Mouse (Mus musculus) CH12.LX (cell line): Measurements from ENCODE around the gene Trabd2b. TPM values are rescaled to one million over a fixed set of nuclear protein-coding genes. Genes with fewer than 3 reads are reported as not detected.

Experiments
- DNase-seq: peaks from one replicate; pipeline ENCODE4 v3.0.0-alpha.2; 2013; ENCODE audit errors: extremely low read depth
- H3K27ac ChIP-seq: 2 replicates; pipeline ENCODE4 v1.5.1; 2012; ENCODE audit warnings: low read depth, mild to moderate bottlenecking, control low read depth, moderate library complexity; ENCODE audit not compliant: insufficient read depth
- H3K27me3 ChIP-seq: replicated peaks from 2 replicates; pipeline ENCODE3; 2012; ENCODE audit warnings: inconsistent platforms
- H3K36me3 ChIP-seq, 2 experiments: replicated peaks in 1 of 2; 2 replicates each; pipeline versions ENCODE3 to v1.6.1; 2012; ENCODE audit warnings: inconsistent platforms in 1 of 2, low read length in 1 of 2, mild to moderate bottlenecking in 1 of 2, mixed read lengths in 1 of 2, moderate library complexity in 1 of 2; ENCODE audit not compliant: control insufficient read depth in 1 of 2, insufficient read depth in 1 of 2
- H3K4me1 ChIP-seq, 2 experiments: 2 replicates each; pipeline ENCODE4 v1.6.1; 2012; ENCODE audit warnings: inconsistent platforms in 1 of 2, moderate library complexity in 1 of 2; ENCODE audit not compliant: insufficient read depth in 2 of 2, control insufficient read depth in 1 of 2
- H3K4me2 ChIP-seq: 2 replicates; pipeline ENCODE4 v1.6.1; 2012; ENCODE audit warnings: low read depth, mild to moderate bottlenecking, control low read depth; ENCODE audit not compliant: poor library complexity, insufficient read depth, severe bottlenecking
- H3K4me3 ChIP-seq, 3 experiments: fragments of 150-350 bp in 1 of 3; sonication (generic) in 1 of 3; replicated peaks in 1 of 3; 2 replicates each; pipeline versions ENCODE3 to v1.5.1; 2011 to 2012; ENCODE audit warnings: low read depth in 2 of 3, low read length in 2 of 3, mild to moderate bottlenecking in 2 of 3, moderate library complexity in 2 of 3, control low read depth in 1 of 3, improper control_type of control experiment in 1 of 3, inconsistent platforms in 1 of 3, mixed read lengths in 1 of 3; ENCODE audit not compliant: poor library complexity in 1 of 3
- H3K79me2 ChIP-seq: replicated peaks from 2 replicates; pipeline ENCODE4 v1.6.1; 2012; ENCODE audit warnings: mild to moderate bottlenecking, moderate library complexity; ENCODE audit not compliant: control insufficient read depth, poor library complexity, insufficient read depth, severe bottlenecking; ENCODE audit errors: extremely low read depth
- H3K9ac ChIP-seq: 2 replicates; pipeline ENCODE4 v1.6.1; 2012; ENCODE audit warnings: low read depth, mild to moderate bottlenecking, control low read depth, moderate library complexity; ENCODE audit not compliant: insufficient read depth
- H3K9me3 ChIP-seq: replicated peaks from 2 replicates; pipeline ENCODE3; 2012; ENCODE audit warnings: low read length, inconsistent platforms, mixed read lengths
- CHD1 ChIP-seq: IDR thresholded peaks from 2 replicates; pipeline ENCODE4 v1.6.1; 2012; ENCODE audit warnings: low read depth, low read length, improper control_type of control experiment, inconsistent platforms
- CHD2 ChIP-seq: IDR thresholded peaks from 2 replicates; pipeline ENCODE4 v1.6.1; 2011; ENCODE audit warnings: low read length, improper control_type of control experiment
- CTCF ChIP-seq, 2 experiments: IDR thresholded peaks in 1 of 2; conservative IDR thresholded peaks in 1 of 2; 2 replicates each; pipeline ENCODE4 v1.5.1; 2011 to 2012; ENCODE audit warnings: low read depth in 2 of 2, low read length in 2 of 2, improper control_type of control experiment in 1 of 2, inconsistent platforms in 1 of 2, mild to moderate bottlenecking in 1 of 2, moderate library complexity in 1 of 2
- E2F4 ChIP-seq: IDR thresholded peaks from 2 replicates; pipeline ENCODE4 v1.6.1; 2011; ENCODE audit warnings: low read depth, low read length, improper control_type of control experiment; ENCODE audit not compliant: insufficient replicate concordance
- EP300 ChIP-seq: IDR thresholded peaks from 2 replicates; pipeline ENCODE4 v1.6.1; 2011; ENCODE audit warnings: low read length, improper control_type of control experiment
- IRF4 ChIP-seq: IDR thresholded peaks from 2 replicates; pipeline ENCODE4 v1.6.1; 2014; ENCODE audit warnings: low read depth, mild to moderate bottlenecking, inconsistent platforms, low read length, improper control_type of control experiment
- MAX ChIP-seq: IDR thresholded peaks from 2 replicates; pipeline ENCODE4 v1.6.1; 2011; ENCODE audit warnings: low read length, improper control_type of control experiment
- MAZ ChIP-seq: IDR thresholded peaks from 2 replicates; pipeline ENCODE4 v1.6.1; 2012; ENCODE audit warnings: low read depth, mild to moderate bottlenecking, inconsistent platforms, low read length, improper control_type of control experiment, moderate library complexity
- MYC ChIP-seq: IDR thresholded peaks from 2 replicates; pipeline ENCODE4 v1.6.1; 2011; ENCODE audit warnings: low read depth, mild to moderate bottlenecking, improper control_type of control experiment, low read length
- NRF1 ChIP-seq: IDR thresholded peaks from 2 replicates; pipeline ENCODE4 v1.6.1; 2014; ENCODE audit warnings: low read depth, mild to moderate bottlenecking, inconsistent platforms, low read length, improper control_type of control experiment, moderate library complexity
- RAD21 ChIP-seq: IDR thresholded peaks from 2 replicates; pipeline ENCODE4 v1.6.1; 2011; ENCODE audit warnings: low read depth, mild to moderate bottlenecking, low read length, improper control_type of control experiment, moderate library complexity
- SIN3A ChIP-seq: IDR thresholded peaks from 2 replicates; pipeline ENCODE4 v1.6.1; 2012; ENCODE audit warnings: low read length, improper control_type of control experiment, inconsistent platforms
- SMC3 ChIP-seq: IDR thresholded peaks from 2 replicates; pipeline ENCODE4 v1.6.1; 2011; ENCODE audit warnings: low read depth, low read length, improper control_type of control experiment
- TCF12 ChIP-seq: IDR thresholded peaks from 2 replicates; pipeline ENCODE4 v1.6.1; 2014; ENCODE audit warnings: low read depth, mild to moderate bottlenecking, inconsistent platforms, low read length, improper control_type of control experiment
- USF1 ChIP-seq: IDR thresholded peaks from 2 replicates; pipeline ENCODE4 v1.6.1; 2014; ENCODE audit warnings: low read depth, mild to moderate bottlenecking, inconsistent platforms, low read length, improper control_type of control experiment
- ZC3H11A ChIP-seq: IDR thresholded peaks from 2 replicates; pipeline ENCODE4 v1.6.1; 2012; ENCODE audit warnings: low read depth, mild to moderate bottlenecking, inconsistent platforms, low read length, improper control_type of control experiment
- ZNF384 ChIP-seq: IDR thresholded peaks from 2 replicates; pipeline ENCODE4 v1.6.1; 2012; ENCODE audit warnings: low read depth, low read length, improper control_type of control experiment, inconsistent platforms
- dilution Hi-C: fragments of 300-500 bp; cut with MboI; formaldehyde crosslinking; loops from 2 replicates; pipeline ENCODE4 v1.14.3; 2020; ENCODE audit warnings: low sequenced_read_pairs; ENCODE audit not compliant: extremely low pct_unique_long_range_greater_than_20kb, extremely low pct_ligation_motif_present
- in situ Hi-C: fragments of 300-500 bp; cut with MboI; formaldehyde crosslinking; loops from 3 replicates; pipeline ENCODE4 v1.14.3; 2019; ENCODE audit warnings: low sequenced_read_pairs, low pct_ligation_motif_present, low pct_unique_long_range_greater_than_20kb, mixed read lengths
- polyA plus RNA-seq: library from polyadenylated mRNA; unstranded; fragments of >175 nt; gene quantifications from 2 replicates; pipeline ENCODE4 v1.2.1, GENCODE M21; 2012; ENCODE audit warnings: low read depth; ENCODE audit not compliant: insufficient read length
- total RNA-seq, 2 experiments: library from RNA; depleted of rRNA; stranded (reverse); fragments of 300-350 nt in 1 of 2; fragments of >200 nt in 1 of 2; gene quantifications; 2 replicates each; pipeline ENCODE4 v1.2.3; 2012 to 2014

The Trabd2b gene
- total and polyA plus RNA-seq, 3 experiments = not detected

- no peak overlapping the region for H3K4me2 ChIP-seq
- peaks cover 76% of the 10 kb centered on the region for H3K27me3 ChIP-seq
- H3K36me3 ChIP-seq = no peaks in the 10 kb centered on the region
- H3K79me2 ChIP-seq = no peaks in the 10 kb centered on the region
- in situ Hi-C loops = no loop called here
- dilution Hi-C loops = no loop called here
- H3K9ac ChIP-seq = no peak overlapping the region
- TF ChIP-seq NRF1 (no peak), ZC3H11A (no peak), MAX (no peak), IRF4 (no peak), SMC3 (no peak), CTCF (conservative IDR thresholded peaks at IDR 0.05 in 1 of 2, IDR thresholded peaks at IDR 0.05 in 1 of 2; ENCODE audit: low read depth in 2 of 2, low read length in 2 of 2) (no peak), SIN3A (no peak), TCF12 (no peak), EP300 (no peak), ZNF384 (no peak), MYC (no peak)
- peaks cover 0 to 4% of the 10 kb centered on the region in 2 experiments; a peak in 1 of 4 replicates for H3K4me1 ChIP-seq
- H3K9me3 ChIP-seq = no peaks in the 10 kb centered on the region
- H3K4me3 ChIP-seq = no peak overlapping the region
- DNase-seq = no peak
- no peak overlapping the region for H3K27ac ChIP-seq
These were observed 177.1 kb downstream of the Trabd2b start for GRCm38 (mm10) chr4:114583546-114584144.

DNA sequence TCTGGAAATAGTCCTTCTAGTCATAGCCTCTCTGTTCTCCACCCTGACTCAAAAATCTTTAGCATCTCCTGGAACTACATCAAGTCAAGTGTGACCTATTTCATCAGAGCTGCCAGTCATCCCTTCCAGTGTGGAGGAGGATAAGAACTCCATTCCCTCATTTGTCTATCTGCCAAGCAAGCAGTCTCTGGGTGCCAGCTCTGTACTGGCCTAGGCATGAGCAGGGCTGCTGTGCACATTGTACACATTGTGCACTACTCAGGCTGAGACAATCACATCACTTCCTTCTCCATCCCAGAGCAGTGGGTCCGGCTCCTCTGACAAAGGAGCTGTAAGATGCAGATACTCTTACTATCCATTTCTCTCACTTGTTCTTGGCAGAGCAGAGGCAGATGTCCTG is 178.2 kb downstream of the Trabd2b start:
- Histone ChIP-seq H3K9me3 (no peaks in the 10 kb centered on the region), H3K4me2 (no peak overlapping the region), H3K27me3 (peaks cover 76% of the 10 kb centered on the region), H3K4me1 (peaks cover 0 to 4% of the 10 kb centered on the region in 2 experiments; a peak in 1 of 4 replicates), H3K79me2 (no peaks in the 10 kb centered on the region), H3K4me3 (no peak overlapping the region), H3K27ac (no peak overlapping the region), H3K36me3 (no peaks in the 10 kb centered on the region), H3K9ac (no peak overlapping the region)
- no peak for DNase-seq
- dilution Hi-C loops (no loop called here), in situ Hi-C loops (no loop called here)
- TF ChIP-seq USF1 (no peak), CHD1 (no peak), ZC3H11A (no peak), E2F4 (no peak), CHD2 (no peak), RAD21 (no peak), MAZ (no peak)
